Mouse (Mus musculus) kidney, postnatal 0 days (tissue): ENCODE data around the gene Usp38. TPM values are rescaled to one million over a fixed set of nuclear protein-coding genes. Genes with fewer than 3 reads are reported as not detected.
A peak's percentile ranks its signal among the peaks of the same experiment; 100 is the strongest.

Source experiments
- ATAC-seq: fragments of 200-750 bp; cut with Nextera tagmentation; replicated peaks from 2 replicates; pipeline ENCODE4 v1.8.0; 2017; ENCODE audit warnings: low read depth, moderate number of reproducible peaks, moderate TSS enrichment, moderate library complexity; ENCODE audit not compliant: low FRiP score
- DNase-seq: peaks from one replicate; pipeline ENCODE4 v3.0.0-alpha.2; 2016; ENCODE audit warnings: low spot score
- H3K27ac ChIP-seq: fragments of 300-500 bp; sonication (generic); 2 replicates; pipeline ENCODE4 v1.5.1; 2014; ENCODE audit warnings: mild to moderate bottlenecking
- H3K27me3 ChIP-seq: fragments of 300-500 bp; sonication (generic); 2 replicates; pipeline ENCODE4 v1.6.1; 2014; ENCODE audit warnings: low read length, mixed read lengths; ENCODE audit not compliant: insufficient read depth
- H3K36me3 ChIP-seq: fragments of 300-500 bp; sonication (generic); 2 replicates; pipeline ENCODE4 v1.6.1; 2014; ENCODE audit warnings: low read length, mixed read lengths; ENCODE audit not compliant: insufficient read depth
- H3K4me1 ChIP-seq: fragments of 300-500 bp; sonication (generic); replicated peaks from 2 replicates; pipeline ENCODE4 v1.6.1; 2014; ENCODE audit warnings: antibody characterized with exemption, low read length, mixed read lengths; ENCODE audit not compliant: insufficient read depth
- H3K4me2 ChIP-seq: fragments of 300-500 bp; sonication (generic); 2 replicates; pipeline ENCODE4 v1.6.1; 2014; ENCODE audit warnings: mild to moderate bottlenecking, low read length, moderate library complexity, mixed read lengths
- H3K4me3 ChIP-seq: fragments of 300-500 bp; sonication (generic); replicated peaks from 2 replicates; pipeline ENCODE4 v1.5.1; 2014; ENCODE audit warnings: low read depth, low read length
- H3K9ac ChIP-seq: fragments of 300-500 bp; sonication (generic); 2 replicates; pipeline ENCODE4 v1.6.1; 2014; ENCODE audit warnings: low read depth, low read length
- H3K9me3 ChIP-seq: fragments of 300-500 bp; sonication (generic); replicated peaks from 2 replicates; pipeline ENCODE4 v1.6.1; 2016; ENCODE audit warnings: low read length, inconsistent platforms, mixed read lengths
- CTCF ChIP-seq: IDR thresholded peaks from 2 replicates; pipeline ENCODE4 v1.5.1; 2016; ENCODE audit warnings: antibody characterized with exemption, low read depth, mild to moderate bottlenecking, moderate library complexity
- WGBS: fragments of 180-500 bp; shearing (Covaris S2); extraction: QIAGEN DNeasy Blood & Tissue Kit; methylation state at CpG from one replicate; pipeline ENCODE4 v1.1.7; 2014; 5-methylcytosine and 5-hydroxymethylcytosine counted together
- polyA plus RNA-seq: library from polyadenylated mRNA; unstranded; fragments of >200 nt; fragmentation: Nextera tagmentation; extraction: Ambion mirVana; gene quantifications from 2 replicates; pipeline ENCODE4 v1.2.1, GENCODE M21; 2015

The Usp38 gene
- polyA plus RNA-seq, 1 experiment from 2014 or later, result 15.8 TPM

- TF ChIP-seq CTCF, result no peak
- Histone ChIP-seq H3K27ac (peak overlapping the region; percentile 94), H3K4me1 (0 out of 2 replicates have a peak, but pooled peaks cover 2% of the 10 kb centered on the region), H3K4me2 (peak overlapping the region; percentile 96), H3K9ac (peak overlapping the region; percentile 89), H3K9me3 (no peaks in the 10 kb centered on the region), H3K36me3 (no peaks in the 10 kb centered on the region), H3K4me3 (peak overlapping the region; percentile 89), H3K27me3 (no peaks in the 10 kb centered on the region)
- ATAC-seq, result peak; percentile 11
- under 1% methylated on average over 45 of the region's 45 CpGs for WGBS
- DNase-seq, result peak; percentile 21
These were observed 757 bp downstream of the Usp38 start for GRCm38 (mm10) chr8:81013811-81014530.

- no peak for DNase-seq
- ATAC-seq, result no peak
- Histone ChIP-seq H3K36me3 (no peaks in the 10 kb centered on the region), H3K9me3 (no peaks in the 10 kb centered on the region), H3K4me3 (peak overlapping the region; percentile 89), H3K27ac (no peak overlapping the region), H3K9ac (peak overlapping the region; percentile 43), H3K27me3 (no peaks in the 10 kb centered on the region), H3K4me1 (0 out of 2 replicates have a peak, but pooled peaks cover 2% of the 10 kb centered on the region), H3K4me2 (peak overlapping the region; percentile 96)
- WGBS, result 56% methylated on average over 2 of the region's 2 CpGs
- no peak for TF ChIP-seq CTCF
These were observed 2.0 kb downstream of the Usp38 start for GRCm38 (mm10) chr8:81012699-81013098.

- DNase-seq, result no peak
- ATAC-seq, result no peak
- no peaks in the 10 kb centered on the region for H3K9me3 ChIP-seq
- TF ChIP-seq CTCF, result no peak
- H3K9ac ChIP-seq, result no peak overlapping the region
- H3K4me2 ChIP-seq, result peak overlapping the region; percentile 96
- 0 out of 2 replicates have a peak, but pooled peaks cover 2% of the 10 kb centered on the region for H3K4me1 ChIP-seq
- H3K27me3 ChIP-seq, result no peaks in the 10 kb centered on the region
- H3K4me3 ChIP-seq, result peak overlapping the region; percentile 89; the same call in 1 of the 2 replicates
- no peaks in the 10 kb centered on the region for H3K36me3 ChIP-seq
- no peak overlapping the region for H3K27ac ChIP-seq
- WGBS, result 68% methylated on average over 4 of the region's 4 CpGs
These were observed 2.6 kb downstream of the Usp38 start for GRCm38 (mm10) chr8:81012031-81012560.

GRCm38 (mm10) chr8:81010386-81010785 is 4.3 kb downstream of the Usp38 start:
- Histone ChIP-seq H3K36me3 (0 out of 2 replicates have a peak, but pooled peaks cover 5% of the 10 kb centered on the region), H3K27ac (no peak overlapping the region), H3K4me3 (no peak overlapping the region), H3K4me1 (0 out of 2 replicates have a peak, but pooled peaks cover 2% of the 10 kb centered on the region), H3K9ac (no peak overlapping the region), H3K27me3 (no peaks in the 10 kb centered on the region), H3K4me2 (no peak overlapping the region), H3K9me3 (no peaks in the 10 kb centered on the region)
- DNase-seq (no peak), ATAC-seq (no peak)
- no peak for TF ChIP-seq CTCF
- WGBS, result 88% methylated on average over 5 of the region's 5 CpGs

GRCm38 (mm10) chr8:81005114-81005513 is 9.6 kb downstream of the Usp38 start:
- peaks cover 39% of the 10 kb centered on the region for H3K36me3 ChIP-seq

GRCm38 (mm10) chr8:80996632-80997031 is 18.1 kb downstream of the Usp38 start:
- TF ChIP-seq CTCF, result peak; percentile 69
- no peak for ATAC-seq
- WGBS, result 6% methylated on average over 1 of the region's 1 CpGs

More at GRCm38 (mm10) chr8:81005114-81005513, 9.6 kb downstream of the Usp38 start:
- 71% methylated on average over 1 of the region's 1 CpGs for WGBS
- Histone ChIP-seq H3K27ac (no peak overlapping the region), H3K4me3 (no peak overlapping the region), H3K4me1 (no peaks in the 10 kb centered on the region), H3K4me2 (no peak overlapping the region), H3K9ac (no peak overlapping the region), H3K27me3 (no peaks in the 10 kb centered on the region), H3K9me3 (no peaks in the 10 kb centered on the region)
- ATAC-seq (no peak), DNase-seq (no peak)
- no peak for TF ChIP-seq CTCF

More at GRCm38 (mm10) chr8:80996632-80997031, 18.1 kb downstream of the Usp38 start:
- H3K27ac ChIP-seq, result no peak overlapping the region
- no peak overlapping the region for H3K4me2 ChIP-seq
- peaks cover 38% of the 10 kb centered on the region for H3K36me3 ChIP-seq
- no peak overlapping the region for H3K4me3 ChIP-seq
- no peaks in the 10 kb centered on the region for H3K4me1 ChIP-seq
- peak; percentile 76 for DNase-seq
- no peaks in the 10 kb centered on the region for H3K9me3 ChIP-seq
- no peaks in the 10 kb centered on the region for H3K27me3 ChIP-seq
- no peak overlapping the region for H3K9ac ChIP-seq
